Mouse (Mus musculus) right cerebral cortex, adult 18-20 months (tissue): Measurements from ENCODE around the gene Glipr1l1.
A peak's percentile ranks its signal among the peaks of the same experiment; 100 is the strongest.
"Not testable (repeated sequence)": the region's sequence is repeated elsewhere in the genome, so short reads cannot be mapped to it uniquely, and the experiment has no call there.

ENCODE experiments used
- DNase-seq: peaks from one replicate; pipeline ENCODE4 v3.0.0; 2022; ENCODE audit warnings: mixed read lengths

Gene Glipr1l1

DNA sequence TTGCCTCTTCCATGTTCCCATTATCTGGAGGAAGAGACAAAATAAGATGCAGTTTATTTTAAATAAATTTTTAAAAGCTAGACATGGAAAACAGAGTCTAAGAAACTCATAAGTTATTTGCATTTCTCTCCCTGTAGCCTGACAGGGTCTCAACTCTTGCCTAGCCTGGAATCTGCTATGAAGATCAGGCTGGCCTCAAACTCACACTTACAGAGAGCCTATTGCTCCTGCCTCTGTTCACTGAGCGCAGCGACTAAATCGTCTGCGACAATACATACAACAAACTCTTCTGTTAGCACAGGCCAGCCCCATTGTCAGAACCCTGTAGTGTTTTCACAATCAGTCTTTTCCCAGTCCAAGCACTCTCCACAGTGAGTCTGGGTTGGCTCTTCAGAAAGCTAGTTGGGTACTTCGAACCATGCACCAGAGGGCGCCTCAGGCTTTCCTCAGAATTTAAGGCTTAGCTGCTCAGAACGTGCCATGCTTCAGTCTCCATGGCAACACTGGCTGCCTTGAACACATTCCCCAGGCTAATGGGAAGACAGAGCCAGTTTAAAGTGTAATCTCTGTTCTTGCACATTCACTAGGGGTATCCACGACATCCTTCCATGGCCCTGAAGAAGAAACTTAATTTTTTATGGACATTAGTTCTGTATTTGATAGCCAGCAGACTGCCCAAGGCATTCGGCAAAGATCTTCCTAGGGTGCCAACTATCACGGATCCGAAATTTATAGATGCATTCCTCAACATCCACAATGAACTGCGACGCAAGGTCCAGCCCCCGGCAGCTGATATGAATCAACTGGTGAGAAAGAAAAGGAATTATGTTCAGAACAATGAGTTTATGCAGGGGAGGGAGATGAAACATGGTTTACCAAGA is at the start of gene Glipr1l1:
Glipr1l1 (plus strand) TSS at position 488 of the 881 bp plus-strand sequence.
- peak; percentile 88 for DNase-seq

DNA sequence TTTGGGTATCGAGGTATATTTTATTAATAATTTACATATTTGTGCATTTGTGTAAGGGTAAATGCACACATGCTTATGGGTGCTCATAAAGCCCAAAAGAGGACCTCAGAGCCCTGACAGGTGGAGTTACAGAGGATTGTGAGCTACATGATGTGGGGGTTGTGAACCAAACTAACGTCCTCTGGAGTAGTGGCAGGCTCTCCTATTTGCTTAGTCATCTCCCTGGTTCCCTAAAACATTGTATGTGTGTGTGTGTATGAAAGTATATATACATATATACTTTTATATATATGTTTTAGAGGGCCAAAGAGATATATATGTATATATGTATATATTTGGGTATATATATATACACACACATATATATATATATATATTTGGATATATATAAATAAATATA is 36.4 kb upstream of the Glipr1l1 start:
- DNase-seq = no peak

DNA sequence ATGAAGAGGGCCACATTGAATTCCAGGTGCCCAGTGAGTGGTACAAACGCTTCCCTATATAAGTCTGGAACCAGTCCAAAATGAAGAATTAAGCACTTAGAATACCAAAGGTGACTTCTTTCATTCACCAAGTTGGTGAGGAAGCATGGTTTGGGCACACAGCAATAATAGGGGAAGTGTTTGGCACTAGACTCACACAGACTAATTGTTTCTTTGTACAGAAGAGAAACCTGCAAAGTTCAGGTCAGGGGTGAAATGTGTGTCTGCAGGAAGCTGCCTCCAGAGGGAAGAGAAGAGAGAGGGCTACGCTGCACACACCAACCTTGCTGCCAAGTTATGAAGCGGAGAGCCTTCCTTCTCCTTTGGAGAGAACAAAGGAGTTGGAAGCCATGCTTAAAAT is 31.3 kb upstream of the Glipr1l1 start:
- DNase-seq = not testable (repeated sequence)

DNA sequence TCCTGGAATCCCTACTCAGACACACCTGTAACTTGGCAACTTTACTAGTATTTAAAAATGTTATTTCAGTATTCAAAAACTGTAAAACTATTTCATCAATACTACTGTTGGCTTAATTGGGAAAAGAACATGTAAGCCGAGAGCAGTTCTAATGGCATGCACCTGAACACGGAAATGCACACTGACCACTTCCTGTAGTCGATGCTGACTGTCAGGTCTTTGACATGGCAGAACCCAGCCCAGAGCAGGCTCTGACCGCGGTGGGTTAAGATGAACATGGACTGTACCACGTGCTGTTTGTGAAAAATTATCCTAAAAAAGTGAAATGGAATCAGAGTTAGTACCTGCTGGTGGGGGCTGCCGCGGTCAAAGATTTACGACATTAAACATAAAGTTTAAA is 16.5 kb upstream of the Glipr1l1 start:
- not testable (repeated sequence) for DNase-seq

DNA sequence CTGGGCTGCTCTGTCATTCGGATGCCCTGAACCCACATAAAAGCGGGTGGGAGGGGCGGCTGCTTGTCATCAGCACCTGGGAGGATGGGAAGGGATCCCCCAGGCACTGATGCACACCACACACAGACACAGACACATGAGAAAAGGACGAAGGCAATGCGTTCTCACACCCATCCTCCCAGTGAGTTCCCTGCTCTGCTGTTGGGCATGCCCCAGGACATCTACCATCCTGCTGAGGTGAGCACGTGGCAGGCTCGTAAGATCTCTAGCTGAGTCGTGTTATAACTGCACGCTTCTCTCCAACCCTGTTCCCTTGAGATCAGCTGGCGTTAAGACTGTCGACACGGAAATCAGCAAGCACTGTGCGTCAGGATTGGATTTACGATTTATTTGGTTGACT is 15.7 kb upstream of the Glipr1l1 start:
- not testable (repeated sequence) for DNase-seq

DNA sequence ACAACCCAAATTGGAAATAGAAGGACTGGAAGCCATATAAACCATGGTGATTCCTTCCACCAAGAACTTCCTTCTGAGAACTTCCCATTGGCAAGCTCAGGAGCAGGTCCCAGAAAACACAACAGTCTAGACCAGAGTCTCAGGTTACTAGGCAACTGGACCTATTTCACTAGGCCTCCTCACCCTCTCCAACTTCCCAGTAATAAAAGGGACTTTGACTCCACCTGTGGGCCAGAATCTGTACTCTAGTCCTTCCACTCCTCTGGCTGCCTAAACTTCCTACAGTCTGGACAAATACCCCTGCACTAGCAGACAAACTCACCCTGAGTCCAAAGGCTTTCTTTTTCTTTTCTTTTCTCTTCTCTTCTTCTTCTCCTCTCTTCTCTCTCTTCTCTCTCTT is 8.8 kb upstream of the Glipr1l1 start:
- no peak for DNase-seq

DNA sequence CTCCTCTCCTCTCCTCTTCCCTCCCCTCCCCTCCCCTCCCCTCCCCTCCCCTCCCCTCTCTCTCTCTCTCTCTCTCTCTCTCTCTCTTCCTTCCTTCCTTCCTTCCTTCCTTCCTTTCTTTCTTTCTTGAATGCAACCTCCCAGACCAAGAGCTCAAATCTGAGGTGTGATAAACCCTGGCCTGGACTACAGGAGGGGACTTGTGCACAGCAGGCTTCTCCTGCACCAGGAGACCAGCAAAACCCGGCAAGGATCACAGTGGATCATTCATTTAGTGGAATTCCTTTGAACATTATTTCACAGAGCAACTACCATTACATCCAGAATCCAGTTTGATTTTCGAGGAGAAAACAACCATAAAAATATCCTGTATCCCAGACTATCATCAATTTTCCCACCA is 8.0 kb upstream of the Glipr1l1 start:
- not testable (repeated sequence) for DNase-seq

DNA sequence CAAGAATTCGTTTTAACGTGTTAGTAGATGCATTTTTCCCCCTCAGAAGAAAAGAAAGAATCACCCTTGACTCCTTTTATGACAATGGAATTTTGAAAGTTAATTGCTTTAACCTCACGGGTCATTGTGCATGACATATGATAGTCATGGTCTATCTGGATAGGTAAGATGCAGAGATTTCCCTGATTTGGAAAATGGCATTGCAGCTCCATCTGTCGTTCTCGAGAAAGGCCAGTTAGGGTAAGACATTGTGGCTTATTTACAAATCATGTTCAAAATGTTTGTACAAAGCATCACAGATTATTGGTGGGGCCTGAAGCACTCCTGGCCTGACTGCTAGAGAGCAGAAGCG is 570 bp downstream of the Glipr1l1 start:
- DNase-seq = not testable (repeated sequence)

DNA sequence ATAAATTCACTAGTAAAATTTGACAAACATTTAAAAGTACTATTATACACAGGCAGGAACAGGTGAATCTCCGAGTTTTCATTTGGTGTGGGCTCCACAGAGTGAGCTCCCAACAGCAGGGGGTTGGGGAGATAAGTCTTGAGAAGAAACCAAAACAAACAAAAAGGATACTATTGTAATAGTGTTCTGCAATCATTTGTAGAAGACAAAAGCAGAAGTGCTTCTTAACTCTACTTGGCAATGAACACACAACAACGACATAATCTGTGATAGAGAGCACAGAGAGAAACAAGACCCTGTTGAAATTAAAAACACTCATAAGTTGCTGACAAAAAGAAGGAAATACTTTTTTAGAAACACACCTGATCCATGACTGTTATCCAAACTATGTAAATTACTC is 20.1 kb downstream of the Glipr1l1 start:
- no peak for DNase-seq

DNA sequence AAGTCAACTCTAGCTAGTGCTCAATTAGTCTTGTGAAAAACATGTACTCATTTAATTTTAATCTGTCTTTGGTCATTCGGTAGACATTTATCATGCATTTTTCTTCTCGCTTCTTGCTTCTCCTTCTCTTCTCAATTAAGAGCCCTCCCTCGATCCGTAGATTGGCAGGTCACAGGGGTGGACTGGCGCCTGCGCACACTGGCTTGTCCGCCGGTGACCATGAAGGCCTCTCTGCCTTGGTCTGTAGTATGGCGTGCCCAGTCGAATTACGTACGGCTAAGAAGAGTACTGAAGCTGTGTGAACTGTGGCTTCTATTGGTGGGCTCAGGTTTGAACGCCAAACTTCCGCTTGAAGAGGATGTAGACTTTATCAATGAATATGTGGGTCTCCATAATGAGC is 23.2 kb downstream of the Glipr1l1 start, which contains the start of gene Glipr1l2:
Glipr1l2 (plus strand) TSS at position 198 of the 400 bp plus-strand sequence.
- no peak for DNase-seq

DNA sequence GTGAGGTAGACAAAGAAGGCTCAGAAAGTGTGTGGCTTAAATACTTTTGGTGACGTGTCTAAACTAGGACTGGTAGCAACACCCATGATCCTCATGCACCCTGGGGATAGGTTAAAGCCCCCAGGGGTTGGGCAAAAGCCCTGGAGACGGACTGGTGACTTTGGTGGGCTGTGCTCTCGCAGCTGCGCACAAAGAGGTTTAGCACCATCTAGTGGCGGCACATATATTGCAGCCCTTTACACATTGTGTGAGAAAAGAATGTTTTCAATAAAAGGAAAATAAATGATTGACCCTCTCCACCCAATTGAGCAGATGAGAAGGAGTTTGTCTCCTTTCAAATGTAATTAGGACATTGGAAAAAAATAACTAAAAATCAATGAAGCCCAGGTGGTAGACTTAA is 45.8 kb downstream of the Glipr1l1 start:
- peak; percentile 25 for DNase-seq

DNA sequence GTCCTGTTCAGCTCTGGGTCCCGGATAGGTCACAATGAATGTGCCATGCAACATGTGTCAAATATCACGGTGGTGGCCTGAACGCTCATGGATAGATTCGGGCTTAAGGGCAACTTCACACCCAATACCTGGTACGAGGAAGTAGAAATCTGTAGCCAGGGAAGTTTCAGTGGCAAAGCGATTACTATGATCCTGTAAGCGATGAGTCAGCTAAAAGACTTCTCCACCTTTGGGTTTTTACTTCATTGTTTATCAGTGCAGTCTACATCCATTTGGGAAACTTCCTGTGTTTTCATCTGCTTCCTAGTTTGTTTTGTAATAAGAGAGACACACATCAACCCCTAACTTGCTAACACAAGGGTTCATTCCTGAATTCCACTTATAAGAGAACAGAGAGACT is 50.4 kb downstream of the Glipr1l1 start:
- DNase-seq = no peak

DNA sequence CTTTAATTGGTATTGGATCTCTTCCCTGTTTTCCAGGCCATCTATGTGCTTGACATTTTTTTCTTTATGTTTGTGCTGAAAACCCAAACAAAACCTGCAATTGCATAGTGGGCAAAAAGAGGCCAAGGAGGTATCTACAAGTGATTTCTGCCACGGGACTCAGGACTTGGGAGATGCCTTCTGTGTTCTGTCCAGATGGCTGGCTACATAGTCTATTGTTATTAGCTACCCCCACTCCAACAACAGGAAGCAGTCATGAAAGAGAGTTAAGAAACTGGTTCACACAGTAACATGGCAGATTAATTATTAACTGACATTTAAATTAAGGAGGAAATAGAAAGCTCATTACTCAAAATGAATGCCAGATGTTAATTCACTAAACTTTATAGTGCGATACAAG is 65.1 kb downstream of the Glipr1l1 start:
- DNase-seq = not testable (repeated sequence)

DNA sequence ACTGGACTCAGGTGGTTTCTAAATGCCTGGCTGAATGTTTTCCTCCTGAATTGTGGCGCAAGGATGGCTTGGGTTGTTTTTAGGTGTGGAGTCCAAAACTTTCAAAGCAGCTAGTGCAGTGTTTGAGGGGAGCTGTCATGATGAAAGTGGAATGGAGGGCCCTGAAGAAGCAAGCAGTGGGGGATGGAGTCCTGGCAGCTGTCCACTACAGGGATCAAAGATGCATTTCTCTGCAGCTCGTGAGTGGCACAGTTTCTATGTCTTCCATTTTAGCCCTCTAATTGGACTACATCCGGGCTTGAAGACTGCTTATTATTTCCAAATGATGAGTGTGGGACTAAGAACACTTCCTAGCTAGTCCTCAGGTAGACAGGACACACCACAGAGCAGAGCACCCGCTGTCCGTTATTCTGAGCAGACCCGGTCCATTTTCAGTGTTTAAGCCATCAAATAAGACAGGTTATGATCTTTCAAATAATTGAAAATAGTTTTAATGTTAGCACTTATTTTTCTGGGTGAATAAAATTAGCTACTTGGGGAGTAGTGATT is 67.8 kb downstream of the Glipr1l1 start:
- not testable (repeated sequence) for DNase-seq
